Comparison of ENCODE assay signal across 14 mouse cellular contexts in genomic region chr2:110172456-110172855, GRCm38 (mm10).
A peak's percentile ranks its signal among the peaks of the same experiment; 100 is the strongest.
DNase-seq lines count a peak whose midpoint lies in the region; ATAC-seq and TF ChIP-seq lines count a peak whose summit lies in the region.
"Had no signal": no experiment of that assay in that cellular context is flagged by ENCODE, and none has a peak within 500 bp of the region (broad histone marks: within the 10 kb centered on the region; RNA-seq: fewer than 3 reads in every experiment).

No protein-coding gene starts in this region.

- TF ChIP-seq POLR2A in kidney, adult 2 months (IDR thresholded peaks at IDR 0.05; ENCODE audit: low read depth, low read length): no peak

- no peak for TF ChIP-seq CTCF in kidney, adult 2 months (conservative IDR thresholded peaks at IDR 0.05; ENCODE audit: insufficient read depth, insufficient read length, low read depth, low read length)

- peaks cover 4% of the 10 kb centered on the region; the same call in 1 of the 2 replicates for H3K4me1 ChIP-seq in kidney, adult 2 months (ENCODE audit: control insufficient read depth, insufficient read depth, low read length)
- peaks cover 19% of the 10 kb centered on the region for H3K4me1 ChIP-seq in kidney, embryonic 16.5 days (ENCODE audit: insufficient read depth, low read length)

- no peak for ATAC-seq in kidney, embryonic 16.5 days (ENCODE audit: low FRiP score, low TSS enrichment)
- ATAC-seq in granulocyte monocyte progenitor cell, adult 5-6 weeks (replicated peaks; ENCODE audit: poor library complexity, severe bottlenecking): peak; percentile 61
- no peak for ATAC-seq in inflammation-experienced regulatory T-cells, adult 6 months
- ATAC-seq: CD4-positive, CD25-positive, alpha-beta regulatory T cell, adult 4 months had no signal

- no peak overlapping the region for H3K27ac ChIP-seq in kidney, adult 2 months (ENCODE audit: insufficient read depth, low read depth, low read length)
- no peak overlapping the region for H3K27ac ChIP-seq in kidney, embryonic 16.5 days (ENCODE audit: low read length)
- H3K27ac ChIP-seq: forebrain, embryonic 10.5 days had no signal

- H3K36me3 ChIP-seq in kidney, adult 2 months (ENCODE audit: control insufficient read depth, insufficient read depth, low read length): no peaks in the 10 kb centered on the region
- no peaks in the 10 kb centered on the region for H3K36me3 ChIP-seq in kidney, embryonic 16.5 days (ENCODE audit: insufficient read depth, low read length)
- H3K36me3 ChIP-seq: forebrain, embryonic 10.5 days had no signal

- no peak overlapping the region for H3K4me3 ChIP-seq in kidney, adult 2 months (ENCODE audit: insufficient read depth, low read depth, low read length)
- H3K4me3 ChIP-seq in kidney, embryonic 16.5 days (ENCODE audit: low read length): no peak overlapping the region
- H3K4me3 ChIP-seq: forebrain, embryonic 10.5 days had no signal

- H3K9ac ChIP-seq in kidney, embryonic 16.5 days (replicated peaks; ENCODE audit: low read length): no peak overlapping the region

- H3K27me3 ChIP-seq in kidney, adult 2 months (replicated peaks; ENCODE audit: control insufficient read depth, insufficient read depth, low read length): no peaks in the 10 kb centered on the region
- no peaks in the 10 kb centered on the region for H3K27me3 ChIP-seq in kidney, embryonic 16.5 days (ENCODE audit: insufficient read depth, low read length)

- WGBS in kidney, adult 2 months: 44% methylated on average over 7 of the region's 7 CpGs
- WGBS in kidney, embryonic 16.5 days: 78% methylated on average over 7 of the region's 7 CpGs

- H3K4me2 ChIP-seq in kidney, embryonic 16.5 days (replicated peaks; ENCODE audit: low read depth, low read length): no peak overlapping the region
- H3K4me2 ChIP-seq: midbrain, embryonic 11.5 days had no signal

- DNase-seq in cerebellum, adult 9-11 months: peak; percentile 27
- no peak for DNase-seq in cerebellum, adult 11-12 months
- peak; percentile 62 for DNase-seq in kidney, adult 2 months
- DNase-seq in adrenal gland, adult 8-10 months: peak; percentile 47
- DNase-seq in left cerebral cortex, adult 18-20 months (ENCODE audit: low spot score in 2 of 2): no peak
- DNase-seq: kidney, postnatal 4 days; right cerebral cortex, postnatal 4 days; thymus, postnatal 25 days had no signal

- H3K9me3 ChIP-seq in kidney, embryonic 16.5 days (ENCODE audit: low read length): no peaks in the 10 kb centered on the region; the same call in 1 of the 2 replicates
- H3K9me3 ChIP-seq: forebrain, embryonic 10.5 days had no signal

Comparison
In these comparisons a context has a peak if more than half of its experiments do, and no peak if none do; other contexts are left out.
1. DNase-seq: peak in cerebellum, adult 9-11 months (single experiment), kidney, adult 2 months (single experiment) and adrenal gland, adult 8-10 months (single experiment); none in cerebellum, adult 11-12 months (single experiment) and left cerebral cortex, adult 18-20 months (0 of 2).